Mouse (Mus musculus): ENCODE results near the gene Arpc5.

DNA sequence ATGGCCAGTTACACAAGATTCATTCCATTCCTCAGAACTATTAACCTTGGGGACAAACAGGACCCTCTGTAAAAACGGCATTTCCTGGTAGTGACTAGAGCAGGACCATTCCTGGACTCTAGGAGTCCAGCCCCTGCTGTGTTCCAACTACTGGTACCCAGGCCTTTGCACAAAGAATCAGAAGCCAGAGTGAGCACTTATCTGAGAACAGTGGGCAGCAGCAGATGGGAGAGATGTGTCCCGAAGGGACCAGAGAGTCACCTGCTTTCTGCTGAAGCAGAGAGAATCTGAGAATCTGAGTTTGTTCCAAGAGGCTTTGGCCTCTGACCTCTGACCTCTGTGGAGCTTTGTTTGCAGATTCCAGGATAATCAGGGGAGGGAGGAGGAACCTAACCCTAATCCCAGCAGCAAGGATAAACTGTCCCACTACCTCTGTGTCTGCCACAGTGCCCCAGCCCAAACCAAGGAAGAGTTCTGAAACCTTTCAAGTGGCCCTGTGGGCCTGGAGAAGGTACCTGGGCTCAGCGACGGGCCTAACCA lies 21.8 kb downstream of the Arpc5 start:
- TF ChIP-seq POLR2A (IDR thresholded peaks at IDR 0.05; ENCODE audit: low read depth, low read length) = no peak
- no peak for TF ChIP-seq CTCF (IDR thresholded peaks at IDR 0.05; ENCODE audit: borderline replicate concordance, insufficient read depth, low read length)
